Mouse (Mus musculus): ENCODE data around the gene Tnfsf15.

GRCm38 (mm10) chr4:63699749-63700148, 45.2 kb downstream of the Tnfsf15 start:
- TF ChIP-seq CTCF (IDR thresholded peaks at IDR 0.05; ENCODE audit: low read depth) (no peak), EP300 (IDR thresholded peaks at IDR 0.05; ENCODE audit: low read depth) (no peak)

Data from heart, postnatal 0 days (tissue).